Mouse (Mus musculus) myocyte (in vitro differentiated cells): Measurements from ENCODE around the gene 2010106E10Rik.

Experiments used
- CEBPB ChIP-seq: IDR thresholded peaks from 2 replicates; pipeline ENCODE4 v1.6.1; 2011; ENCODE audit warnings: mild to moderate bottlenecking, moderate library complexity; ENCODE audit not compliant: poor library complexity, insufficient read depth, severe bottlenecking
- E2F4 ChIP-seq: IDR thresholded peaks from one replicate; pipeline ENCODE4 v1.6.1; 2011; ENCODE audit warnings: mild to moderate bottlenecking, control low read depth, moderate library complexity; ENCODE audit not compliant: insufficient read depth
- MAX ChIP-seq: IDR thresholded peaks from one replicate; pipeline ENCODE4 v1.6.1; 2011; ENCODE audit warnings: low read depth, mild to moderate bottlenecking, control low read depth
- POLR2A ChIP-seq: IDR thresholded peaks from one replicate; pipeline ENCODE4 v1.6.1; 2011; ENCODE audit warnings: low read depth, mild to moderate bottlenecking, control low read depth, moderate library complexity; ENCODE audit not compliant: insufficient read length
- POLR2AphosphoS2 ChIP-seq: IDR thresholded peaks from one replicate; pipeline ENCODE4 v1.6.1; 2011; ENCODE audit warnings: low read depth, control low read depth; ENCODE audit not compliant: insufficient read length
- SRF ChIP-seq: IDR thresholded peaks from one replicate; pipeline ENCODE4 v1.6.1; 2011; ENCODE audit warnings: low read depth; ENCODE audit not compliant: control insufficient read depth, insufficient read length
- TCF12 ChIP-seq: IDR thresholded peaks from one replicate; pipeline ENCODE4 v1.6.1; 2011; ENCODE audit warnings: mild to moderate bottlenecking, control low read depth; ENCODE audit not compliant: poor library complexity, insufficient read depth, severe bottlenecking
- USF1 ChIP-seq: IDR thresholded peaks from one replicate; pipeline ENCODE4 v1.6.1; 2011; ENCODE audit warnings: low read depth, mild to moderate bottlenecking, control low read depth, moderate library complexity

DNA sequence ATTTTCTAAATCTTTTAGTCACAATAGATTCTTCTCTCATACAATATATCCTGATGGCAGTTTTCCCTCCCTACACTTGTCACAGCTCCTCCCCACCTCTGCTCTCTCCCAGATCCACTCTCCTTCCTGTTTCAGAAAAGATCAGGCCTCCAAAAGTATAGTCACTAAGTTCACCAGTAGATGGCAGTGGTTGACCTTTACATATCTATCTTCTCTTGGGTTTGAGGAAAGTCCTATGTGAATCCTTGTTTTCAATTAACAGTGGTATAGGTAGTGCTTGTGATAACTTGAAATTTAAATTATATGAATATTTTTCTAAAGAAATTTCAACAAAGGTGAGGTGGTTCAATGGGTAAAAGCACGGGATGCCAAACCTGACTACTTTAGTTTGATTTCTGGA is 29.7 kb downstream of the 2010106E10Rik start:
- TF ChIP-seq TCF12, result no peak
- no peak for TF ChIP-seq POLR2A
- no peak for TF ChIP-seq SRF
- TF ChIP-seq MAX, result no peak
- TF ChIP-seq POLR2AphosphoS2, result no peak
- TF ChIP-seq CEBPB, result no peak
- TF ChIP-seq USF1, result no peak
- TF ChIP-seq E2F4, result no peak
